Mouse (Mus musculus) T-helper 2 cell (primary cell): ENCODE data around the gene Mapk1.

Experiments
- in situ Hi-C: fragments of 300-600 bp; cut with MboI, MseI; formaldehyde crosslinking; loops from one replicate; pipeline ENCODE4 v1.15.1; 2025; ENCODE audit warnings: high pct_unique_total_duplicates

Gene Mapk1

DNA sequence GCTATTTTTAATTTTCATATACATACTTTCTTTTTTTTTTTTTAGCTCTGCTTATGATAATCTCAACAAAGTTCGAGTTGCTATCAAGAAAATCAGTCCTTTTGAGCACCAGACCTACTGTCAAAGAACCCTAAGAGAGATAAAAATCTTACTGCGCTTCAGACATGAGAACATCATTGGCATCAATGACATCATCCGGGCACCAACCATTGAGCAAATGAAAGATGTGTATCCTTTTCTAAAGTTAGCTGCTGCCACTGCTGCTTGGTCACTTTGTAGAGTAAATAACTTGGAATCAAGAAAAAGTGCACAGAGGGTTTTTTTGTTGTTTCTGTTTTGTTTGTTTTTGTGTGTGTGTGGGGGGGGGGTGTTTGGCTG lies 32.7 kb downstream of the Mapk1 start:
- in situ Hi-C loops: no loop called here

DNA sequence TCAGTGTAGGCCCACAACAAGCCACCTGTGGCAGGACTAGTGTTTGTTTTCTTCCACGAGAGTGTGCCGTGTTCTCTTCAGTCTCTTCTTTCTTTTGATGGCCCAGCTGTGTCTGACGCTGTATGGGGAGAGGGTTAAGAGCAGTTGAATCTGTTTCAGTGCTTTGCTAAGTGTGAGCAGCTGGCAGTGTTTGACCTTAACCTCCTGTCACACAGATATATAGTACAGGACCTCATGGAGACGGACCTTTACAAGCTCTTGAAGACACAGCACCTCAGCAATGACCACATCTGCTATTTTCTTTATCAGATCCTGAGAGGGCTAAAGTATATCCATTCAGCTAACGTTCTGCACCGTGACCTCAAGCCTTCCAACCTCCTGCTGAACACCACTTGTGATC lies 34.9 kb downstream of the Mapk1 start:
- in situ Hi-C loops: no loop called here

DNA sequence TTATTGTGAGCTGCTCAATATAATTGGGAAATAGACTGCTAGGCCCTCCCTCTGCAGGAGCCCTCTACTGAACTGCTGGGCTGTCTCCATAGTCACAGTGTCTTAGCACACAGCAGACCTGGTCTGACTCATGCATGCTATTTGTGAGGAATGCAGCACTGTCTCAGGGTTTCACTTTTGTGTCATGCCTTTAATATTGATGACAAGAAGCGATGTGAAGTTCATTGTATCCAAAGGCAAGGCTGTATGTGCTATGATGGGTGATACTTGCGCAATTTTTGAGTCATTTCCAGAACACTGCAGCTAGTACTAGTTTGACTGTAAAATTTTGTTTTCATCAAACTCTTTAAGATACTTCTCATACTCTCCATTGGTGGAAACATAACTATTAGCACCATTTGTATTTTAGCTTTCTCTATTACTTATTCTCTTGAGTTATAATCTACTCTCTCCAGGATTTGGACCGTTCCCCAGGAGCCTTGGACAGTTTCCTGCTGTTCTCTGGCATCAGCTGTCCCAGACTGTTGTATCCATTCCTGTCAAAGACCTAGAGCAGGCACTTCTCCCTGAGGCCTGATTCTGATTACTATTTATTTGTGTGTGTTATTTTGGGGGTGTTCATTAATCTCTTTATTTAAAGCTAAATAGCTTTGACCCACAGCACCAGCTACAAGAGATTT lies 41.4 kb downstream of the Mapk1 start:
- in situ Hi-C loops: loop anchor here (10.0 kb wide), 1 partner anchor 890 kb away; the partner anchor contains the start of genes Ess2 and Gsc2

DNA sequence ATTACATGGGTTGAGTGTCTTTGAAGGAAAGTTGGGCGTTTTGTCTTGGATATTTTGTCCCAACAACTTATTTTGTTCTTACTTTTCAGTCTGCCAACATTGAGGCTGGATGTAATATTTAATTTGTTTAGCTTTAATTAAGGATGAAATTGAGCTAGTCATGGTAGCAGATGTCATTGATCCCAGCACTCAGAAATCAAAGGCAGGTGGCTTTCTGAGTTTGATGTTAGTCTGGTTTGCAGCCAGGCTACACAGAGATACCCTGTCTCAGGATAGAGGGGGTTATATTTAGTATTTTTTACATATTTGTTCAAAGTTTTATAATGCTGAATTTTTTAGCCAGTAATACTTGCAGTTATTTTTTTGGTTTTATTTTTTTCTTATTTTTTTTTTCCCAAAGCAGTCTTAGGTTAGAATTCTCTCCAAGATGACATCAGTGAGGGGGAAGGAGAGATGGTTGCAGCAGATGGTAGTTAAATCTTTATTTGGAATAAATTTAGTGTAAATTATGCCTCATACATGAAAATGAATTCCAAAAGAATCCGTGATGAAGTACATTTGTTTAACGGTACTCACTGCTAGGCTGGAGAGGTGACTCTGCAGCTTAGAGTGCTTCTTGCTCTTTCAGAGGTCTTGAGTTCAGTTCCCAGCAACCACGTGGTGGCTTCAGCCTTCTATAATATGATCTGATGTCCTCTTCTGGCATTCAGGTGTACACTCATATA lies 47.0 kb downstream of the Mapk1 start:
- in situ Hi-C loops: loop anchor here (10.0 kb wide), 1 partner anchor 885 kb away; the partner anchor contains the start of genes Ess2 and Gsc2

DNA sequence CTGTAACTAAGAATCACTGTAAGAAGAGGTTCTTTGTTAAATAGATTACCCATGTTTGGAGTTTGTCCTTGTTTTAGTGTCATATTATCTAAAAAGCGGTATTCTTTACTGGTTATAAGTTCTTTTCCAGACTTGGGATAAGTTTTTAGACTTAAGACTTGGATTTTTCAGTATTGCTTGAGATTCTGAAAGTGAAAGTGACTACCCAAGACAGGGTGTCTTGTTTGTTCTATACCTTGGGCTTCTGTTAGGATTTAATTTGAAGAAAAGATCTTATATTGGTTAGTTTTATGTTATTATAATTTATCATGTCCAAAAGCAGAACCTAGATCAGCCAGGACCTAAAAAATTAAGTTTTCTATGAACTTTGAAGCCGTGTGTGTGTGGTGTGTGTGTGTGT lies 50.6 kb downstream of the Mapk1 start:
- in situ Hi-C loops: no loop called here

DNA sequence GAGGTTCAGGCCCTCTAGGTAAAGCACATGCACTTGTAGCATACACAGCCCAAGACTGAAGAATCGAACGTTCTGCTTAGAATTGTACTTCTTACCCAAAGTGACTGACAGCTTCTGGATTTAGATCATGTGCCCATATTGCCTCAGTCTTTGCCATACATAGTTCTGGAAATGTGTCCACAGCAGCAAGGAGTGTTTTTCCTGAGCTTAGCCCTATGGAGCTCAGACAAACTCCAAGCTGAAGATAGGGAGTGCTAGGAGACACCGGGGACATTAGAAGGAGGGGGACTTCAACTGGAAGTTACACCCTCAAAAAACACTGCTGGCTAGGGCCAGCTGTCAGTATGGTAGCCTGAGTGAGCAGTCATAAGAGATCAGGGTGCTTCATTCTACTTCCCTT lies 57.5 kb downstream of the Mapk1 start:
- in situ Hi-C loops: no loop called here

DNA sequence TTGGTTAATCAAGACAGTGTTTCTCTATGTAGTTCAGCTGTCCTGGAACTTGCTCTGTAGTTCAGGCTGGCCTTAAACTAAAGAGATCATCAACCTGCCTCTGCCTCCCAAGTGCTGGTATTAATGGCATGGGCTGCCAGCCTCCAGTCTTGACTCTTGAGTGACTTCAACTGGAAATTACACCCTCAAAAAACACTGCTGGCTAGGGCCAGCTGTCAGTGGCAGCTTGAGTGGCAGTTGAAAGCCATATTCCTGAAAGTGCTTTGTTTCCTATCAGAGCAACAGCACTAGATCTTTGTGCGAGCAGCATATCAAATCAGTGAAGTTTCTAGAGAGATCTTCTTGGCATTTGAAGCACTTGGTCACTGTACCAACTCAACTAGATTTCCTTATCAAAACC lies 58.2 kb downstream of the Mapk1 start:
- in situ Hi-C loops: no loop called here

DNA sequence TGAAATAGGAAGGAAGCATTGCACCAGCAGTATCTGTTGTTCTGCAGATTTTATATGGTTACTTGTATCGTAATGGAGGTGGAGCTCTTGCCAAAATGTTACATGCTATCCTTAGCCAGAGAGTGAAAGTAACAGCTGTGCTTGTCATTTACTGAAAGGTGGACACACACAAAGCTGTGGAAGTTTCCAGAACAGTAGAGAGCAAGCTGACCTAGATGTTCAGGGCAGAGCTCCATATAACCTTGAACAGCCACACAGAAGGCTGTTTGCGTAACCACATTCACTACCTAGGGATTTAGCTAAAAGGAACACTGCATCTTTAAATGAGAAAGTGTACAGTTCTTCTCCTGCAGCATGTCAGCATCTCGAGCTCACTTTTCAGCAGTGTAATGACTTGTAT lies 61.1 kb downstream of the Mapk1 start:
- in situ Hi-C loops: no loop called here

DNA sequence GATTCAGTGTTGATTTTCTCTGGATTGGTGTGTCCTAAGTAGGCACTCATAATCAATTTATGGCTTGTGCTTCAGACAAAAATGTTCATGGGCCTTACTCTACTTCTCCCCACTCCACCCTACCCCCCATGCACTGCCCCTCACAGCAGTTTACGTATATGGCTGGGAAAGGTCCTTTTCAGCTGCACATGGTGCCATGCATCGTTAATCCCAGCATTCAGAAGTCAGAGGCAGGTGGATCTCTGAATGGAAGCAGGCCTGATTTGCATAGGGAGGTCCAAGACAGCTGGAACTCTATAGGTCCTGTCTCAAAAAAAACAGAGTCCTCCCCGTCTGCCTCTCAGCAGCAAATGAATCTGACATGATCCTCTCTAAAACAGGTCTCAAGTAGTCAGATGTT lies 62.1 kb downstream of the Mapk1 start:
- in situ Hi-C loops: no loop called here

DNA sequence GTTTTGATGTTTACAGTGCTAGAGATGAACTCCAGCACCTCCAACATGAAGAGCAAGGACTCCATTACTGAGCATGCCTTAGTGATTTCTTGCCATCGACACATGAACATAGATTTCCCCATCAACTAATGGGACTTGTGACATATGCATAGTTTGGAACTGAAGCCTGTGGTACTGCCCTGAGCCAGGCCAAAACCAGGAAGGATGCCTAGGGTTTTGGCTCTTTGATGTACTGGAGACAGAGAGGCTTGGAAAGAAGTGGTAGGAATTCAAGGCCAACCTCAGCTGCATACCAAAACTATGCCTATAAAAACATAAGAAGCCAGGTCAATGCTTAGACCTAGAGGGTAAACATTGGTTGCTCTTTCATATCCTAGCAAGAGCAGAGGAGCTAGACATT lies 66.7 kb downstream of the Mapk1 start:
- in situ Hi-C loops: no loop called here

DNA sequence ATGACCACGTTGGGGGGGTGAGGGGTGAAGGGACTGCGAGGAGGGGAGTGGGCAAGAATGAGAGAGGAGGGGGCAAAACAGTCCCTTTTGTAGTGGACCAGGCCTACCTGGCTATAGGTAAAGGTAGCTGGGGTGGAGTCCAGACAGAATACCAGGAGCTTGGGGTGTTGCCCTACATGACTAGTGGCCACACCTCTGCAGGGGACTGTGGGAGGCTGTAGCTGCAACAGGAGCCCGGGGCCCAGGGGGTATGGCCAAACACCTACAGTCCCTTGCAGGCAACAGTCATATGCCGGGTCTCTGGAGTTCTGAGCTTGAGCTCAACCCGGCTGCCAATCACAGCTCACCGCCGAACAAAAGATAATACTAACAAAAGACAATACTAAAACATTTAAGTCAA lies 68.9 kb downstream of the Mapk1 start:
- in situ Hi-C loops: no loop called here

DNA sequence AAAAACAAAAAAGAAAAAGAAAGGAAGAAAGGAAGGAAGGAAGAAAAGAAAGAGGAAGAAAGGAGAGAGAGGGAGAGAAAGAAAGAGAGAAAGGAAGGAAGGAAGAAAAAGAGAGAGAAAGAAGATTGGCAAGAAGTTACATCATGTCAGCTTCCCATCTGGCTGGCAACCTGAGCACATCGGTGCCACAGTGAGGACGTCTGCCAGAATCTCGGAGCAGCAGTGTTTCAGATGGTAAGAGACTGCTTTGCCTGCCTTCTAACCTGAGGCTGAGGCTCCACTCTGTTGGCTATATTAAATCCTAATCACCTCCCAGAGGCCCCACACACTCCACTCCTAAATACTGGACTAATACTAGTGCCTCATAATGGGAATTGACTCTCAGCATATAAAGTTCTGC lies 70.7 kb downstream of the Mapk1 start:
- in situ Hi-C loops: no loop called here

DNA sequence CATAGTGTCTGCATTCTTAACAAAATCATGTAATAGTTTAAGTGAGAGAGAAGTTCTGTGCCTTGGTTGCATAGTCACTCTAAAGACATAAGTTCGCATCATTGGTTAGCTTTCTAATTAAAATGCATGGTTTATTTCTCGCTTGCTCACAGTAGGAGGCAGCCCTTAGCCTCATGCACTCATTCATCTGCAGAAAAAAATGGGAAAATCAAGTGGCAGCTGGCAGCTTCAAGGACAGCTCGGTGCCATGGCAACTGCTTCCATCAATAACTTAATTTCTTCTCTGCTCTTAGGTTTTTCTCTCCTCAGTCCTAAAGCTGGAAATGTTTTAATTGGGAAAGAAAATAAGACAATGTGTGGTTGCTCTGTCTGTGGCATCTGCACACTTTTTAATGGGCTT lies 72.4 kb downstream of the Mapk1 start:
- in situ Hi-C loops: no loop called here

DNA sequence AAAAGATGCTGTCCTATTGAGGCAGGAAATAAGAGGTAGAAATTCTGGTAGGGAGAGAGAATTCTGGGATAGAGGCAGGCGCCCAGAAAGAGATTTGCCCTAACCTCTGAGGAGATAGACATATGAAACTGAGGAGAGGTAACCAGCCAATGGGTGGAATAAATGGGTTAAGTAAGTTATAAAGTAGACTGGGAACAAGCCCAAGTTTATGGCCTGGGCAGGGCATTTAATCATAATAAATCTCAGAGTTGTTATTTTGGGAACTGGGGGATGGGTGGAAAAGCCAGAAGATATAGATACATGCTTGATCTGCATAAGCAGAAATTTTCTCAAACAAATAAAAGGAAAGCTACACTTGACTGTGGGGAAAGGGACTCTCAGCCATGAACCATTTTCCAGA lies 79.2 kb downstream of the Mapk1 start:
- in situ Hi-C loops: no loop called here

DNA sequence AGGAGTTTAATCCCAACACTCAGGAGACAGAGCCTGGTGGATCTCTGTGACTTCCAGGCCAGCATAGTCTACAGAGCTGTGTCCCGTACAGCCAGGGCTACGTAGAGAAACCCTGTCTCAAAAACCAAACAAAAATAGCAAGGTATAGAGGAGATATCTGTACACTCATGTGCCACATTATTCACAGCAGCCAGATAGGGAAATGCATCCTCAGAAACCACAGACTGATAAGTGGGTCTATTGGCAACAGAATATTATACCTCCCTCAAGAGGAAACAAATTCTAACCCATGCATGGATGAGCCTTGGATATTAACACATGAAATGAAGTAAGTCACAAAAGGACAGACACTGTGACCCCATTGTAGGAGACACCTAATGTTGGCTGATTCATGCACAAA lies 84.4 kb downstream of the Mapk1 start:
- in situ Hi-C loops: no loop called here

DNA sequence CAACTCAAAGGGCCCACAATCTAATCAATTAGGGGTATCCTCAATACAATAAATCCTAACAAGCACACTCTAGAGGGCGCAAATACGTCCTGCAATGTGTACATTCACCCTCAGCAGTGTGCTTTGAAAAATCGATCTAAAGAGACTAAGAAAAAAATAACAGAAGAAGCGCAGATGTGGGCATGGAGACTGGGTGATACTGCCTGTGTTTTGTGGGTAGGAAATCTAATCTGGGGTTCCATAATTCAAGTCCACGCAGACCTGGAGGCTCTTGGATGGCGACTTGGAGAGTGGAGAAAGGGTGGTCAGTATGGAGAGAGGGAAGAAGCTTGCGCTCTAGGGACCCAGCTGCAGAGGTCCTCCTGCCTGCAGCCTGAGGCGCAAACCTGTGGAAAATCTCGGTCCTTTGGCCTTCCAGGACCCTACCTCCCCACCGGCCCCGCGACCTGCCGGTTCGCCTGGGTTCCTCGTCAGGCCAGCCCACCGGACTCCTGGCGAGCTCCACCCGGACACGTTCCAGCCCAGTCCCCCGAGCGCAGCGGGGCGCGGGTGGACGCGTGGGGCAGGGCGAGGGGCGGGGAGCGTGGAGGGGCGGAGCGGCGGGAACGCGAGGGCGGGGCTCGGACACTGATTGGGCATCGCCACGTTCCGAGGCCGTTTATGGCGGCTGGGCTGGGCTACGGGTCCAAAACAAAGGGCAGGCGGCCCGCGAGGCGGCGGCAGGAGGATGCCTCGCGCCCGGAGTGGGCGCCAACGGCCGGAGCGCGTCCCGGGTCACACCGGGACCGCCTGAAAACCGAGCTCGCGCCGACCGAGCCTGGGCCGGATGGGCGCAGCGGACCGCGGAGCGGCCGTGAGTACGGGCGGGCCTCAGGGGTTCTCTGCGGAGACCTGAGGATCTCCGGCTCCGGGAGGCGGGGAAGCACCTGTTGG lies 86.6 kb downstream of the Mapk1 start, which contains the start of gene Ypel1:
Ypel1 (plus strand) TSS at position 186 of the 933 bp plus-strand sequence.
- in situ Hi-C loops: no loop called here

DNA sequence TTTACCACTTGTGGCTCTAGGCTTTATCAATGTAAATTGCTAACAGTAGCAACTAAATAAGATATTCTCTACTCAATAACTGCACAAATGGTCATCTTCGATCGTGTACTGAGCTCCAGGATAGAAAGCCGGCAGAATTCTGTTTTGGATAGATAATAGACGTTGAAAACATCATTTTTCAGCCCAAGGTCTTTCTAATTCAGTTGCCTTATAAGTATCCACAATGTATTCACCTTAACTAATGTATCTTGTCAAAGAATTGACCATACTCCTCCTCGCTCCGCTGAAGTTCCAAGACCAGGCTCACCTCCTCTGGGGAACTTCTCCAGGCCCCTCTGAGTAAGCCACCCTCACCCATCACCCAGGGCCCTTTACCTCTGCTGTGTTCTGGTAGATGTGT lies 87.5 kb downstream of the Mapk1 start:
- in situ Hi-C loops: no loop called here

DNA sequence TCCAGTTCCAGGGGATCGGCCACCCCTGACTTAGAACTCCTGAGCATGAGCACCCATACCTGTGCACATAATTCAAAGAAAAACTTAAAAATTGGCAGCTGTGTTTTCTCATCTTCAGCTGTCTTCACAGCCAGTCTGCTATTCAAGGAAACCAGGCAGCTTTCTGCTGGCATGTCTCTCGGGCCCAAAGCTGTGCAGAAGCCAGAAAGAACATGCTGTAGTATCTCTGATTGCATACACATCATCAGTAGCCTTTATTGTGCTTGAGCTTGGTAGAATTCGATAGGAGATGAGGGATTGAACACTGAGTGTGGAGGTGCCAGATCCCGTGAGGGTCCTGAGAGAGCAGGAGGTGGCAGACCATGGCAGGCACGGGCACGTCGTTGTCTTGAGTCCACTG lies 89.8 kb downstream of the Mapk1 start:
- in situ Hi-C loops: no loop called here

DNA sequence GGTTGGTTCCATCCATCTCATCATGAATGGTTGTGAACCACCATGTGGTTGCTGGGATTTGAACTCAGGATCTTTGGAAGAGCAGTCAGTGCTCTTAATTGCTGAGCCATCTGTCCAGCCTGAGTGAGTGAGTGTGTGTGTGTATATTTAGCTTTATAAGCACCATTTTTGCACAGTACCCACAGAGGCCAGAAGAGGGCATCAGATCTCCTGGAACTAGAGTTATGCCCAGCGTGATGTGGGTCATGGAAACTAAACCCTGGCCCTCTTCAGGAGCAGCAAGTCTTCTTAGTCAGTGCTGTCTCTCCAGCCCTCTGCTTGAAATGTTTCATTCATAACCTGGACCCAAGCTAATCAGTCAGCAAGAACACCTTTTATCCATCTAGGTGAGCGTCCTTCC lies 93.1 kb downstream of the Mapk1 start:
- in situ Hi-C loops: no loop called here

DNA sequence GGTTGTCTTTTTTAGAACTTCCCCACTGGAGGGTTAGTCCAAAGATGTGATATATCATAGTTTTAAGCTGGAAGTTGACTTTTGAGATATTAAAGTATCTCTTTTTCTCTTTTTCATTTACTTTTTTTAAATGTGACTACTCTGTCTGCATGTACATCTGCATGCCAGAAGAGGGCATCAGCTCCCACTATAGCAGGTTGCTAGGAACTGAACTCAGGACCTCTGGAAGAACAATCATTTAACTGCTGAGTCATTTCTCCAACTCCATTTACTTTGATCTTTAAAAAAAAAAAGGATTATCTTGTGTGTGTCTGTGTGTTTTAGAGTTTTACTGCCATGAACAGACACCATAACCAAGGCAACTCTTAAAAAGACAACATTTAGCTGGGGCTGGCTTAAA lies 93.7 kb downstream of the Mapk1 start:
- in situ Hi-C loops: no loop called here

DNA sequence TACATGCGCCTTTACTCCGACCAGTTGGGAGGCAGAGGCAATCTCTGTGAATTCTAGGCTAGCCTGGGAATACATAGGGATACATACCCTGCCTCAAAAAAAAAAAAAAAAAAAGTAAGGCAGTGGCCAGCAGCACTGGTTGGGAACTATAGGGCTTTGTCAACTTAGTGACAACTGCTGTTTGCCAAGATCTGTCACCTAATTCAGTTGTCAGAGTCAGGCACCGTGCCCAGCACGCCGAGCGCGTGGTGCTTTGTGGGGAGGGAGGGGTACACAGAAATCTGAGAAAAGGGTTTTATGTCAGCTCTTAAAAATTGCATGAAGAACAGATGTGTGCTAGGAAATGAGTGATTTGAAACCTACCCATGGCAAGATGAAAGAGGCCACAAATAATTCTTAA lies 94.9 kb downstream of the Mapk1 start:
- in situ Hi-C loops: no loop called here

DNA sequence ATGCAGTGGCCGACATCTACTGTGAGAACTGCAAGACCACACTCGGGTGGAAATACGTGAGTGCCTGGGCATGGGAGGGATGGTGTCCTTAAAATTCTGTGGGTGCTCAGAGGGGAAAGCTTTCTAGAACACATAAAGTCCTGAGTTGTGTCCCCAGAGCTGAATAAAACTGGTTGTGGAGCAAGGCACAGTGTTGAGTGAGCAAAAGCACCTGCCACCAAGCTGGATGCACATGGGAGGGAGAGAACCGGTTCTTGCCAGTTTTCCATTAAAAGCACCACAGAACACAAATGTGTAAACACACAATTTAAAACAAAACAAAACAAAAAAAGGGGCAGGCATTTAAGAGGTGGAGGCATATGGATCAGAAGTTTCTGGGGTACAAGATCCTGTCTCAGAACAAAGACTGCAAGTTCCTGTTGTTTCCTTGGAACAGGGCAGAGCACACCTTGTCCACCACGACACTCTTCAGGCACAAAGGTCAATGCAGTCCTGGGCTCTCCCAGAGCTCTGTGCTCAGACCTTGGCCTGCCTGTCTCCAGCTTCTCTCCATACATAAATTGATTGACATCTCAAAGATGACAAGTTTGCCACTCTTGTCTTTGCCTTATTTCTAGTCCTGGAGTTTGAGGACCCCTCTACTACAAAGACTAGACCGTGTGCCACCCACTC lies 99.1 kb downstream of the Mapk1 start:
- in situ Hi-C loops: no loop called here
